Mouse (Mus musculus): ENCODE measurements around the gene Hoxa13.

- TF ChIP-seq POLR2A (IDR thresholded peaks at IDR 0.05; ENCODE audit: borderline replicate concordance, extremely low read depth, low read depth, low read length) (no peak), CTCF (IDR thresholded peaks at IDR 0.05; ENCODE audit: insufficient read depth, low read length) (no peak)
These were observed 20.4 kb upstream of the Hoxa13 start for GRCm38 (mm10) chr6:52281084-52281483.

Measured in lung, adult 2 months (tissue).